Mouse (Mus musculus) ES-CJ7 (cell line): ENCODE data around the gene Aars2.

Experiments
- DNase-seq: peaks from one replicate; pipeline ENCODE4 v3.0.0; 2011; ENCODE audit warnings: low read depth, low spot score

The Aars2 gene

DNA sequence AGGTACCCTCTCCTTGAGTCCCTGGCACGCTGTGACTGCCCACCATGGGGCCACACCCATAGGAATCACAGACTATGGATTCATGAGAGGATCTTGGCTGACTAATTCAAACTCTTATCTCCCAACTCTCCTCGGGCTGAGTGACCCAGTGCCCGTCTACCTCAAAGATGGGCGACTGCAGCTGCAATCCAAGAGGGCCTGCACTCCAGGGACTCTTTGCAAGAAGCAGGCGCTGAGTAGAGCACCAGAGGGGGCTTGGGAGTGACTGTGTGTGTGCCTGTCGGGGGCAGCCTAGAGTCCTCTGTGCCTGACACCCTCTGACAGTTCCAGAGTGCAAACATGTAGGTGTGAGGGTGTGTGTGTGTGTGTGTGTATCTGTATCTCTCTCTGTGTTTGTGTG, 35.5 kb downstream of the Aars2 start:
- DNase-seq = no peak

DNA sequence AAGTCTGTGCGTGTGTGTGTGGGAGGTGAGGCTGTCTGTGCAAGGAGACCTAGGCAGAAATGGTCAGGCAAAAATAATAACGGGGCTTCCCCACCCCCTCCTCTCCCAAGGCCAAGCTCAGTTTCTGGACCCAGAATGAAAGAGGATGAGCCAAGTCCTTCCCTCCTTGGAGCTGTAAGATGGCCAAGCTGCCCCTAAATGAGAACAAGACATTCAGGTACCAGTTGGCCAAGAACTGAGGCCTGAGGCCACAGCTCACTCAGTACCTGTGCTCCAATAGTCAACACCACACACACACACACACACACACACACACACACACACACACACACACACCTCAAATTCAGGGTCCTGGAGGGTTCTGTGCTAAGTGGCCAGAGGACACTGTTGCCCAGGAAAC, 36.1 kb downstream of the Aars2 start:
- no peak for DNase-seq

DNA sequence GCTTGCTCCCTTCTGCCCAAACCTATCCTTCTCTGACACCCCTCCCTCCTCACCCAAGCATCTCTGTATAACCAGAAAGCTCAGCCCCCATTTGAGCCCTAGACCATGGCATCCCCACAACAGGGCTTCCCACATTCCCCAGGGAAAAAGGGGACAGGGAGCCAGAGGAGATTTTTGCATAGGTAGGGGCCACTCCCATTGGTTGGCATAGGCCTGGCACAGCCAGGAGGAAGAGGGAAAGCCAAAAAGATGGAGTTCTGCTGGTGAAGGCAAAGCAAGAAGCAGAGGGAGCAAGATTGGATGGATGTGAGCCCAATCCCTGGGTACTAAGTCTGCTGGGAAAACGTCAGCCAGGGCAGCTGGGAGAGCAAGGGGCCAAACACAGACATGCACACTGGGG, 36.5 kb downstream of the Aars2 start:
- DNase-seq = no peak

DNA sequence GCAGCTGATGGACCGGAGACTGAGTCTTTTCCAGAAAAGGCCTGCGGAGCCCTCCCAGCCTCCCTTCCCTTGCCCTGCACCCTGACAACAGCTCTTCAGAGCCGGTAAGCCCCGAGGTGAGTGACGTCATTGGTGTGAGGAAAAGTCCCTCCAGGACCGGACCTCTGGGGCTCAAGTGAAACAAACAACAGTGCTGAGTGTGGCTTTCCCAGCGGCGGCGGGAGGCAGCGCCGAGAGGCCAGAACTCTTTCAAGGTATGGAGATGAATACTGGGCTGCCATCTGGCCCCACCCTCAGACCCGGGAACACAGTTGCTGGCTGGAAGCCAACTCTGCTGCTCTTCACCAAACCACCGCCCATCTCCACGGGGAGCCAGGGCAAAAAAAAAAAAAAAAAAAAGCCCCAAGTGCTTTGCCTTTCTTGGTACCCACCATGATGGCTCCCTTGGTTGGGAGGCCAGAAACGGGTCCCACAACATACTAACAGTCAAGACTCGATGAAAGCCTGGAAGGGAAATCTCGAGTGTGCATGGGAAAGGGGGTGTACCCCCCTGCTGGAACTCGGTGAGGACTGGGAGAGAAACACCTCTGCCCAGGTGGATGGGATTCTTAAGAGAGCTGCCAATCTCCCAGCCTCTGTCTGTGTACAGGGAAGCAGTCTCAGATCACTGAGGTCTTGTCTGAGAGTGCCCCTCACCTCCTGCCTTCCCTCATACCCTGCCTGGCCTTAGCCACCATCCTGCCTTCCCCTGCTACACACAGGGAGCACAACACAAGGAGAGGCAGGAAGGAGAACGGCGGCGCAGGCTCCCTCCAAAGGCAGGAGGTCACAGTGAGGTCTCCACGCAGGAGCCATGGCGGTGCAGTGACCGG, 37.6 kb downstream of the Aars2 start:
- peak; percentile 96 for DNase-seq

DNA sequence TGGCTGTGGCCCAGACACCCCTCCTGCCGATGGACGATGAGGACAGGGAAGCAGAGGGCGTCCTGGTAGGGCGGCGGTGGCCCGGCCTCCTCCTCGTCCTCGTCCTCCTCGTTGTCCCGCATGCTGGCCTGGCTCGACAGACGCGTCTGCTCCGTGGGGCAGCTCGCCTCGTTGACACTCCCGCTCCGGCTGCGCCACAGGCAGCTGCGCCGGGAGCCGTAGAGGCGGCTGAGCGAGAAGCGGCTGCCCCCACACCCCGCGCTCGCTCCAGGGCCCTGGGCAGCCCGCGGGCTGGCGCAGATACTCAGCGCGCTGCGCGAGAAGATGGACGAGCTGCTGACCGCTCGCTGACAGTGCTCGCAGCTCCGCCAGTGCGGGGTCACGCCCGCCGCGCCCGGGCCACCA, 38.2 kb downstream of the Aars2 start:
- DNase-seq = no peak

DNA sequence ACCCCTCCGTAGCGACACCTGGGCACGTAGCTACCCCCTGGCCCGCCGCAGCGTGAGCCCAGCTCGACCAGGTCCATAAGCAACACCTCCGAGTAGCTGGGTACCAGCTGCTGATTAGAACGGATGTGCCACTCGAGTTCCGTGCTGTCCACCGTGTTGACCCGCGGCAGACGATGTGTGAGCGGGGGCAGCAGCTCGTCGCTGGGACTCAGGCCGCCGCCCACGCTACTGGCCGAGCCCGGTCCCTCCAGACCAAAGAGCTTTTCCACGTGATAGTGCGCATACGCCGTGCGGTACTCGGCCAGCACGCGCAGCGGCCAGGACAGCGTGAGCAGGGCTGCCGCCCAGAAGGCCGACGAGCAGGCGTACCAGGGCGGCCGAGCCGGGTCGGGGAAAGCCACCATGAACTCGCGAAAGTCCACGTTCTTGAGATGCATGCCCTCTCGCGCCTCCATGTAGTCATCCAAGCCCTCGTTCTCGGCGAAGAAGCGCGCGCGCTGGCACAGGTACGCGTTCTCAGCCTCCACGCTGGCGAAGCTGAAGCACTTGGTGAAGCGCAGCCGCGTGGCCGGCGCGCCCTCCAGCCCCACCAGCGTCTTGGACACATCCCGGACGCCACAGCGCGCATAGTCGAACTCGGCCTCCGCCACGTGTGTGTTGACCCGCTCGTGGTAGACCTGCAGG, 38.8 kb downstream of the Aars2 start:
- DNase-seq = peak; percentile 42

DNA sequence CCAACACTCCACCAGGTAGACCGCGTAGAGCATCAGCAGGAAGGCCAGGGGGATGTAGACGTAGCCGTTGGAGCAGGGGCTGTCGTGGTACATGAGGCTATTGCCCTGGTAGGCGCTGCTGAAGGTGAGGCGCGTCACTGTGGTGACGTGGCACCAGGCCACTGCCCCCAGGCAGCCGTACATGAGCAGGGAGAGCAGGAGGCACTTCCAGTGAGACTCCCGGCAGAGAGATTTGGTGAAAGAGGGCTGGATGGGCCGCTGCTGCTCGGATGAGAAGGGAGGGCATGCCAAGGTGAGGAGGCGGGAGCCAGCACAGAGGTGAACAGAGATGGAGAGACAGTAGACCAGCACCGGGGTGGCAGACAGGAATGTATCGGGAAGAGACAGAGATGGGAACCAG, 40.3 kb downstream of the Aars2 start:
- DNase-seq = no peak

DNA sequence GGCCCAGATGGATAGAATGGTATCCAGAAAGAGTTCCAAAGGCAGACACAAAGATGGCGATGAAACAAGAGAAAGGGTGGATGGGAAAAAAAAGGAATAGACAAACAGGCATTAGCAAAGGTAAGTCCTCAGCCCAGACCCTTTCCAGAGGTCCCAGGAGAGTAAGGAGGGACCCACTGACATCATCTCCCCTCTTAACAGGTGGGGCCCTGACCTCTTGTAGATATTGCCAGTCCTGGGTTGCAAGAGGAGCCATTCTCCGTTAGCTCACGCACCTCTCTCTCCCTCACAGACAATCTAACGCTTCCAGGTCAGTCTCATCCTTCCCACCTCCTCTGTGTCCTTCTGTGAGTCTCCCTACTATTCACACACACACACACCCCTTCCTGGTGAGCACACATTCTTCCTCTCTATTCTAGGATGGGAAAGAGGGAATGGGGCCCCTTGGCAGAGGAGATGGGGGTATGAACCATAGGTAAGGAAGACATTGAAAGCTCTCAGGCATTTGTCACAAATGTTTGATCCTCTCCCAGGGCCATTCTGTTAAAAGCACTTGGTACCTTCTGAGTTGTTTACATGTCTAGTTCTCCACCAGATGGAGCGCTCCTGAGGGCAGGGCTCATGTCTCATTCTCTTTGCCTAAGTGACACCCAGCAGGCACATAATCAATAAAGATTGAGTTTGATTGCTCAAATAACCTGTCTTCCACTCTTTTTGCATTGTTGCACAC, 41.0 kb downstream of the Aars2 start:
- DNase-seq = no peak

DNA sequence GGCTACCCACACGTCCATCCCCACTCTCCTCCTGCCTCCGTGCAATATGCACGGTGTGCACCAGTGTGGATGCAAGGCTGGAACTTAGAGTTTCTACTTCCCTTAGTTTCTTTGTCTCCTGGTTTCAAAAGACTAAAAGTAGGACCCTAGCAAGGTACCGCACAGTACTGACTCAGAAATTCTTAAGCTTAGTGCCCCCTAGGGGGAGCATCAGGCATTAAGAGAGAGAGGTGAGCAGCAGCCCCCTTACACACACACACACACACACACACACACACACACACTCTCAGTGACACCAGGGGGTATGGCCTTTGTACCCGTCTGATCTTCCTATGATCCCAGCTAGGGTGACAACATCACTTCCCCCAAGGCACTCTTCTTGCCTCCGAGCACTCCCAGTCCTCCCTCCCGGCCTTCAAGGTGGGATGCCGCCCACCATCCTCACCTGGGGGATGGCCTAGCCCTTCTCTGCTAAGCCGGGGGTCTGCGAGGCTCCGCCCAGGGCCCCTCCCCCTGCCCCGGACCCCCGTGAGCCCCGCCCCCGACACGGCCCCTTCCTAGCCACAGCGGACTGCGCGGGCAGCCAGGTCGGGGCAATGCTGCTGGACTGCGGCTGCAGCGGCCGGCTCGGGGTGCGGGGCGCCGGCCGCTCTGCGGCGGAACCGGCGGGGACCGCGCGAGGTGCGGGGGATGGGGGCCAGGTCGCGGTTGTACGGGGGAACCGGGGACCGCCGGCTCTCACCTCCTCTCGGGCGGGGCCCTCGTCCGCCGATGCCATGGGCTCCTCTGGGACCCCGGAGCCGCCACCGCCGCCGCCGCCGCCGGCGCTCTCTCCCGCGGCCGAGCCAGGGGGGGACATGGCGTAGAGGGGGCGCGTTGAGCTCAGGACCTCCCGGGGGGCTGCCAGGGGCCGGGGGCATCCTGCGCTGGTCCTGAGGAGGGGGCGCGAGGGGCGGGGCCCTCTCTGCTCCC, 42.2 kb downstream of the Aars2 start:
- DNase-seq = peak; percentile 93

DNA sequence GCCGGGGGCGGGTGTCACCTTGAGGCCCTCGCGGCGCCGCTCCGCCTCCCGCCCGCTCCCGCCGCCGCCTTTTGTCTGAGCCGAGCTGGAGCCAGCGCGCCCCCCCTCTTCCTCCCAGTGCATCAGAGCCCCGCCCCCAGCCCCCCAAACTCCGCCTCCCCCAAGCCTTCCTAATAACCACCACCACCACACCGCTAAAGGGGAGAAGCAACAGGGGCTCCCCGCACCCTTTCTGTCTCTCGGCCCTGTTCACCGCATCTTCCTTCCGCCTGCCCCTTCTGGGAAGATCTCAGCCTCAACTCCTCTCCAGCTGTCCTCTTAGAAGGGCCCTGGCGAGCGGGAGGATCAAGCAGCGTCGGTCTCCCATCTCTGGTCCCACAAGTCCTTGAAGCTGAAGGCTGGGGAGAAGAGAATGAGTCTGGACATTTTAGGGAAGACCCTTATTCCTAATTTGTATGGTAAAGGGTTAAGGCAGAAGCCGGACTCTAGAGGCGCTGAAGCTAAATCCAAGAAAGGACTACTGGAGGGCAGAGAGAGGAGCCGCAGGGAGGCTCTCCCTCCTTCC, 43.1 kb downstream of the Aars2 start, which contains the start of gene Tmem151b:
TSS of gene Tmem151b (minus strand) at position 61 of the 565 bp plus-strand sequence.
- peak; percentile 58 for DNase-seq

DNA sequence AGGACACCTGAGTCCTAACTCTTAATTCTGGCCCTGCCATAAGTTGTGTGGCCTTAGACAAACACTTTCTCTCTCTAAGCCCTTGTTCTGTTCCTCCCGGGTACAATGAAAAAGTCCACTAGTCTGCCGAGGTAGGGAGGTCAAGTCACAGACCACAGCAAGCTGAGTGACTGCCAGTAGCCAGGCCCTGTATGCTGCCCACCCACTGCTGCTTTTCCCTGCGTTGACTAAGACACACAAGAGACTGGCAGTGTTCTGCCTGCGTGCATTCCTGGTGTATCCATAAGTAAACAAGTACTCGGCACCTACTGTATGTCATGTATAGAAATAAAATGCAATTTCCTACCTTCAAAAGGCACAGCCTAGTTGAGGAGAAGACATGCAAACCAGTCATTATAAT, 43.6 kb downstream of the Aars2 start:
- DNase-seq = no peak

DNA sequence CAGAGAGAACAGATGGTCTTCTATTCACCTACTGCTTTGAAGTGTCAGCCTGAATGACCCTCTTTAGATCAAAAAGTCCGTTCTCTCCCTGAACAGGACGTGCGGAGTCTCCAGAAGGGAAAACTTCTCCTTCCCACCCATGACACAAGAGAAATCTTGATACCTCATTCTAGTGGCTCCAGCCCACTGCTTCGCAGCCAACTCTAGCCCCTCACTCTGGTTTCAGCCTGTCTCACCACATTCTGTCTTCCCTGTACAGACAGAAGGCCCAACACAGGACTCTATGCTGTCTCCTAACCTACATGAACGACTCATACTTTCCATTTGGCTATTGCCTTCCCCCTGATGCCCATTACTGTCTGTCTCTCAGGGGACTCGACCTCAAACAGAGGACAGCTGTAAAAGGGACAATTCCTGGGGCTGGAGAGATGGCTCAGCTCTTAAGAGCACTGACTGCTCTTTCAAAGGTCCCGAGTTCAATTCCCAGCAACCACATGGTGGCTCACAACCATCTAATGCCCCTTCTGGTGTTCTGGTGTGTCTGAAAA, 44.7 kb downstream of the Aars2 start:
- DNase-seq = no peak

DNA sequence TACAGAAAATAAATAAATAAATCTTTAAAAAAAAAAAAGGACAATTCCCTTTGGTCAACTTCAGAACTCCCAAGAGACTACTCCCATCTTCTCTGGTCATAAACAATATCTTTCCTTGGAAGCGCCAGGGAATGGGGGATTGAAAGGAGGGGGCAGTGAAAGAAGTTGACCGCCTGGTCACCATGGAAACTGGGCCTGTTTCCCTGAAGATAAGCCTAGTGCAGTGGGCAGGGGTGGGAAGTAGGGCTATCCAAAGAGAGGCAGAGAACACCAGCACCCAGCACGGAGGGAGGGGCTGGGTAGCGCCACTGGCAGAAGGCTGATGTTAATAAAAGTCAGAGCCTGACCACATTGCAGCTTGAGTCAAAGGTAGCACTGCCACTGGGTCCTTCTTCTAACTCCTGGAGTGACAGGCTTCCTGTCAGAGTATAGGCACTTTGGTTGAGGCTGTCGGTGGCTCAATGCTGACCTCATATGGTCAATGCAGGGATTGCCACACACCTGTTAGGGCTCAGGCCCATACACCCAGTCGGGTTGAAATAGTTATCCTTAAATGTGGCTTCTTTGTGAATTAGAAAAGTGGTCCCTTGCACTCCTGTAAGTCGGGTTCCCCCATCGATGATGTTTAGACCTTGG, 45.3 kb downstream of the Aars2 start:
- peak; percentile 85 for DNase-seq

DNA sequence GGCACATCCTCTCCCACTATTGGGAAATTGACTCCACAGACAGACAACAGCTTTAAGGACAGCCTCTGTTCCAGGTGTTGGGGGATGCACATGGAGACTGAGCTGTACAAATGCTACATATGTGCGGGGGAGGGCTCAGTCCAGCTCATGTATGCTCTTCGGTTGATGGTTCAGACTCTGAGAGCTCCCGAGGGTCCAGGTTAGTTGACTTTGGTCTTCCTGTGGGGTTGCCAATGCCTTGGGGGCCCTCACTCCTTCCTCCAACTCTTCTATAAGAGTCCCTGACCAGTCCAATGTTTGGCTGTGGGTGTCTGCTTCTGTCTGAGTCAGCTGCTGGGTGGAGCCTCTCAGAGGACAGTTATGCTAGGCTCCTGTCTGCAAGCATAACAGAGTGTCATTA, 46.4 kb downstream of the Aars2 start:
- no peak for DNase-seq

DNA sequence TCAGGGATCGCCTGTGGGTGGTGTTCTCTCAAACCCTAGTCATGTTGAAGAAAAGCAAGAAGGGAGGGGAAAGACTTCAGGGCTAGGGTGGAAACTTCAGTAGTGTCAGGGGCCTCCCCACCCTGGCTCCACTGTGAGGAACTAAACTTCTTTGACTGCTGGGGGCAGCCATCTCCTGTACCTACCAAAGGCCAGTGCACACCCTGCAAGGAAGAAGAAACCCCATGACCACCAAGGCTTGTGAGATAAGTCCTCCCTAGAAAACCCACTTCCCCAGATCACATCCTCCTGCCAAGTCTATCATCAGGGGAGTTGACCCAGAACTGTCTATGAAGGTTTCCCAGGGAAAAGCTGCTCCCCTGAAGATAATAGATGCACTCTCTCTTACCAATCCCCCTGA, 47.8 kb downstream of the Aars2 start:
- no peak for DNase-seq

DNA sequence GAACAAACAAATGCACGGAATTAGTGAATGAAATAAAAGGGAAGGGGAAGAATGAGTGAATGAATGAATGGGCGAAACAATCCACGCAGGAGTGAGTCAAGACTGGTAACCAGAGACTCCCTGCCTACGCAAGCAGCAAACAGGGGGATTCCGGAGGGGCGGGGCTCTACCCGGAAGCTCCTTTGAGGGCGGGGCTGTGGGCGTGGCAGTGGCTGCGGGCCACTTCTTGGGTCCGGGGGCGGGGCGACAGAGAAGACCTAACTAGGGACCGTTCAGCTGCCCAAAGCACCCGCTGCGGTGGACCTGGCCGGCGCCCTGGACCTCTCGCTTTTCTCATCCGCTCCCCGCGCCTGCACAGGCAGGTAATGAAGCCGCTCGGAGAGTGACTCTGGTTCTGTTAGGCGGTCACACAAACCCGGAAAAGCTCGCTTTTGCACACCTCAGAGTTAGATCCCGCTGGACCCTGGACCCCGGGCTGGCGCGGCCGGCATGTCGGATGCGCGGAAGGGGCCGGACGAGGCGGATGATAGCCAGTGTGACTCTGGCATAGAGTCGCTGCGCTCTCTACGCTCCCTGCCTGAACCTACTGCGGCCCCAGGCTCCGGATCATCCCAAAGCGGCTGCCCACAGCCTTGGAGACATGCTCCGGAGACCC, 48.9 kb downstream of the Aars2 start, which contains the start of gene Nfkbie:
TSS of gene Nfkbie (plus strand) at position 252 of the 655 bp plus-strand sequence.
- DNase-seq = peak; percentile 88

DNA sequence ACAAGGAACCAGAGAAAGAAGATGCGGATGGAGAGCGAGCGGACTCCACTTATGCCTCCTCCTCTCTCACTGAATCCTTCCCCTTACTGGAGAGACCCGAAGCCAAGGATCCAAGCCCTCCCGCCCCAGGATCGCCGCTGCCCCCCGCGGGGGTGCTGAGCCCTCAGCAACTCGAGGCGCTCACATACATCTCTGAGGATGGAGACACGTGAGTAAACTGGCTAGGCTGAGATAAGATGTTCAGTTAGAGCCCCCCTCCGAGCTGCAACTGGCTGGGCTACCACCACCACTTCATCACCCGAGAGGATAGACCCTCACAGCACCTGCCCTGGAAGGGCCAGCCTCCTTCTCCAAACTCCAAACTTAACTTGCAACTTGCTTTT, 49.5 kb downstream of the Aars2 start:
- DNase-seq = no peak

DNA sequence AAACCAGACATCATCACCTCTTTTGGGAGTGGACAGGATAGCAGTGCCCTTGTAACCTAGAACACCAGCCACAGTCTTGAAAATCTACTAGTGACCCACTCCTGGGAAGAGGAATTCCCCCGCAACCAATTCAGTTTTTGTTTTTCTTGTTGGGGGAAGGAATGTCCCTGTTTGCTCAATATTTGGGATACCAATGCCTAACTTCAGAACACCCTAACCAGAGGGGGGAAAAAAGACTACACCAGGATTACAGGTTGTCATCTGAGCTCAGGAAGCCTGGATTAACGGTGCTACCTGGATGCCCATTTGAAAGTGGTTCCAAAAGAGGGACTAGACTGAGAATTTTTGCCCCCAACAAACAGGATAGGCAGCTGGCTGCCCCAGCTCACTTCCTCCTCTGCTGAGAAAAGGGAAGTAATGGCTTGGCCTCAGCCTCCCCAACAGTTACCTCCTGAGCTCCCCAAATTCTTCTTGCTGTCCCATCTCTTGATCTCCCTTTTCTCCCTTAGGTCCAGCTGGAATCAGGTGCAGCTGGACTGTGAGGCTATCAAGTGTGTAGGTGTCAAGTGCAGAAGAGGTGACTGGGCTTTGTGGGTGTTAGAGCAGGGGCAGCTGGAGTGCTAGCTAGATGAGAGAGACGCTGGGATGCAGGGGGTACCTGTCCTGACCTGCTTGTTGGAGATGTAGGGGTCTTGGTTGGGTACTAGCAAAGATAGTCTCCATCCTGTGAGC, 50.0 kb downstream of the Aars2 start:
- DNase-seq = no peak
